Mouse (Mus musculus) limb, embryonic 13.5 days (tissue): Measurements from ENCODE around the gene Cdc37. TPM values are rescaled to one million over a fixed set of nuclear protein-coding genes. Genes with fewer than 3 reads are reported as not detected.
A peak's percentile ranks its signal among the peaks of the same experiment; 100 is the strongest.

Source experiments
- ATAC-seq: fragments of 200-750 bp; cut with Nextera tagmentation; 2 replicates; pipeline ENCODE4 v1.8.0; 2017; ENCODE audit warnings: low read depth, moderate number of reproducible peaks, moderate TSS enrichment; ENCODE audit not compliant: low FRiP score
- H3K27ac ChIP-seq: fragments of 300-500 bp; sonication (generic); 2 replicates; pipeline ENCODE4 v1.5.1; 2015; ENCODE audit warnings: inconsistent platforms, mild to moderate bottlenecking, moderate library complexity
- H3K27me3 ChIP-seq: fragments of 300-500 bp; sonication (generic); 2 replicates; pipeline ENCODE4 v1.6.1; 2015; ENCODE audit warnings: mild to moderate bottlenecking, inconsistent platforms
- H3K36me3 ChIP-seq: fragments of 300-500 bp; sonication (generic); 2 replicates; pipeline ENCODE4 v1.6.1; 2015; ENCODE audit warnings: inconsistent platforms, mild to moderate bottlenecking, moderate library complexity
- H3K4me1 ChIP-seq: fragments of 300-500 bp; sonication (generic); 2 replicates; pipeline ENCODE4 v1.6.1; 2015; ENCODE audit warnings: inconsistent platforms
- H3K4me2 ChIP-seq: fragments of 300-500 bp; sonication (generic); replicated peaks from 2 replicates; pipeline ENCODE4 v1.6.1; 2015; ENCODE audit warnings: inconsistent platforms, mild to moderate bottlenecking, moderate library complexity
- H3K4me3 ChIP-seq: fragments of 300-500 bp; sonication (generic); 2 replicates; pipeline ENCODE4 v1.5.1; 2015; ENCODE audit warnings: moderate library complexity, mild to moderate bottlenecking, inconsistent platforms
- H3K9ac ChIP-seq: fragments of 300-500 bp; sonication (generic); 2 replicates; pipeline ENCODE4 v1.6.1; 2015; ENCODE audit warnings: mild to moderate bottlenecking, inconsistent platforms
- H3K9me3 ChIP-seq: fragments of 300-500 bp; sonication (generic); 2 replicates; pipeline ENCODE4 v1.6.1; 2016; ENCODE audit warnings: inconsistent platforms
- WGBS: fragments of 180-500 bp; shearing (Covaris S2); methylation state at CpG from one replicate; pipeline ENCODE4 v1.1.7; 2015; 5-methylcytosine and 5-hydroxymethylcytosine counted together
- polyA plus RNA-seq: library from polyadenylated mRNA; unstranded; fragments of >200 nt; fragmentation: Nextera tagmentation; extraction: Ambion mirVana; gene quantifications from 2 replicates; pipeline ENCODE4 v1.2.1, GENCODE M21; 2015

Cdc37 gene
- polyA plus RNA-seq, 1 experiment from 2014 or later, result 320 TPM

DNA sequence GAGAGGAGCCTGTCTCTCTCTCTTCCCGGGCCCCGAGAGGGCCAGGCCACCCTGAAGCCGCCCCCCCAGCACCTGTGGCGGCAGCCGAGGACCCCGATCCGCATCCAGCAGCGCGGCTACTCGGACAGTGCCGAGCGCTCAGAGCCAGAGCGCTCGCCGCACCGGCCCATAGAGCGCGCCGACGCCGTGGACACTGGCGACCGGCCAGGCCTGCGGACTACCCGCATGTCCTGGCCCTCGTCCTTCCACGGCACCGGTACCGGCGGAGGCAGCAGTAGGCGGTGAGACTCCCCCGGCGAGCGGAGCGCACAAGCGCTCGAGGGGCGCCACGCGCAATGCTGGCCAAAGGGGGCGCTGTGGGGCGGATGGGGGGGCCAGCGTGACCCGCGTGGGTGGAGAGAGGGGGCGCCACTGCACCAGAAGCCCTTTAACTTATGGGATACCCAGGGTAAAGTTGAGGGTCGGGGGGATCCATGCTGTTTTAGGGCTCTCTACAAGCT is 16.2 kb upstream of the Cdc37 start:
- Histone ChIP-seq H3K4me3 (peak overlapping the region; percentile 57), H3K9me3 (no peaks in the 10 kb centered on the region), H3K4me2 (peak overlapping the region; percentile 92), H3K4me1 (peaks cover 55% of the 10 kb centered on the region), H3K27me3 (peaks cover 64% of the 10 kb centered on the region), H3K27ac (no peak overlapping the region), H3K36me3 (no peaks in the 10 kb centered on the region), H3K9ac (peak overlapping the region; percentile 62)
- WGBS, result under 1% methylated on average over 45 of the region's 47 CpGs
- ATAC-seq, result no peak

DNA sequence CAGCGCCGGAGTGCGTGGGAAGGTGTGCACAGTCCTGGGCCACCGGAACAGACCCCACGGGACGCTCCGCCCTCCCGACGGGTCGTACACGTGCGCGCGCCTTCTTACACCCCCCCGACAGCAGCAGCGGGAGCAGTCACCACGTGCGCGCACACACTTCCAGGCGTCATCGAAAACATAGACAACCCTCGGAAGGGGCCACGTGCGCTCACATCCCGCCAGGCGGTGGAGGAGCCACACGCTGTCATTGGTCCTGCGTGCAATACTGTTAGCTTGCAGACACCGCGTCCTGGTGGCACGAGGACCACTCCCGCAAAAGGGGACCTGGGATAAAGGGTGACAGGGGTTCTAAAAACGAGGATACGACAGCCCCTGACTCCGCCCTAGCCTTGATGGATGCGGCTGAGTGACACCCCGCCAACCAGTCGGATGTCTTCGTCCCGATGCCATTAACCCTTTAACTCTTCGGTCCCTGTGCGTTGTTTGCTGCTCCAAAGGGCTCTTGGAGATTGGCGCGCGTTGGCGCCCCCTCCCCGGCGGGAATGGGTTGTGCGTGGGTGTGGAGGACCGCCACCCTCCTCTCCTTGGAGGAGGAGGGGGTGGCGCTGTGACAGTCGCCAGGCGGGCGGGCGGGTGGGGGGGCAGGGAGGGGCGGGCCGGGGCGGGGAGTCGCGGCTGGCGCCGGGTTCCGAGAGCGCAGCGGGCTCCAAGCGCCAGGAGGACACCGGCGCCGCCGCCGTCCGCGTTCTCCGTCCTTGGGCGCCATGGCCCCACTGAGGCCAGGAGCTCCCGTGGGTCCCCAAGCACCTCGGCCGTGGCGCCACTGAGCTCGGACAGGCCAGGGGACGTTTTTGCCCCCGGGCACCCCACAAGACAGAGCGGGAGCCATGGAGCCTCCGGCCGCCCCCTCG is 15.5 kb upstream of the Cdc37 start, which contains the start of gene Pde4a:
Gene Pde4a, plus strand, starts transcription at position 674 of the 911 bp plus-strand sequence.
- Histone ChIP-seq H3K9ac (peak within 1 kb of the TSS; percentile 62), H3K9me3 (no peaks in the 10 kb centered on the region), H3K36me3 (no peaks in the 10 kb centered on the region), H3K4me1 (peaks cover 55% of the 10 kb centered on the region), H3K27ac (no peak within 1 kb of the TSS), H3K4me3 (peak within 1 kb of the TSS; percentile 57), H3K27me3 (peaks cover 71% of the 10 kb centered on the region), H3K4me2 (peak within 1 kb of the TSS; percentile 92)
- no peak for ATAC-seq
- 1% methylated on average over 75 of the region's 86 CpGs for WGBS

DNA sequence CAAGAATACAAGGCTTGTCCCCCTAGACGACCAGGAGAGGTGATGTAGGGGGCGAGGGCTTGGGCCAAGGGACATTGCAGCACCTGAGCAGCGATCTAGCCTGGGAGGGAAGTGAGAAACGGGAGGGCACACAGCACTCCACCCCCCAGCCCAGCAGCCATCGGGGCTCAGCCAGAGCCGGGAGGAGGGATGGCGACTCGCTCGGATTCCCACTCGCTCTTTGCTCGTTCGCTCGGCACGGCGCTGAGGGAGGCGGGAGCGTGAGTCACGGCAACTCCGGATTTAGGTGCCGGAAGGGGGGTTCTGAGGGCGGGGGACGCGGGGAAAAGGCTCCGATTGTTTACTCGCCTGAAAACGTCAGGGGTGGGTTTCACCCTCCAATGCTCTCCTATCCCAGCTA is 14.3 kb upstream of the Cdc37 start:
- peak overlapping the region; percentile 36; the same call in 1 of the 2 replicates for H3K9ac ChIP-seq
- H3K9me3 ChIP-seq, result no peaks in the 10 kb centered on the region
- peaks cover 55% of the 10 kb centered on the region for H3K4me1 ChIP-seq

DNA sequence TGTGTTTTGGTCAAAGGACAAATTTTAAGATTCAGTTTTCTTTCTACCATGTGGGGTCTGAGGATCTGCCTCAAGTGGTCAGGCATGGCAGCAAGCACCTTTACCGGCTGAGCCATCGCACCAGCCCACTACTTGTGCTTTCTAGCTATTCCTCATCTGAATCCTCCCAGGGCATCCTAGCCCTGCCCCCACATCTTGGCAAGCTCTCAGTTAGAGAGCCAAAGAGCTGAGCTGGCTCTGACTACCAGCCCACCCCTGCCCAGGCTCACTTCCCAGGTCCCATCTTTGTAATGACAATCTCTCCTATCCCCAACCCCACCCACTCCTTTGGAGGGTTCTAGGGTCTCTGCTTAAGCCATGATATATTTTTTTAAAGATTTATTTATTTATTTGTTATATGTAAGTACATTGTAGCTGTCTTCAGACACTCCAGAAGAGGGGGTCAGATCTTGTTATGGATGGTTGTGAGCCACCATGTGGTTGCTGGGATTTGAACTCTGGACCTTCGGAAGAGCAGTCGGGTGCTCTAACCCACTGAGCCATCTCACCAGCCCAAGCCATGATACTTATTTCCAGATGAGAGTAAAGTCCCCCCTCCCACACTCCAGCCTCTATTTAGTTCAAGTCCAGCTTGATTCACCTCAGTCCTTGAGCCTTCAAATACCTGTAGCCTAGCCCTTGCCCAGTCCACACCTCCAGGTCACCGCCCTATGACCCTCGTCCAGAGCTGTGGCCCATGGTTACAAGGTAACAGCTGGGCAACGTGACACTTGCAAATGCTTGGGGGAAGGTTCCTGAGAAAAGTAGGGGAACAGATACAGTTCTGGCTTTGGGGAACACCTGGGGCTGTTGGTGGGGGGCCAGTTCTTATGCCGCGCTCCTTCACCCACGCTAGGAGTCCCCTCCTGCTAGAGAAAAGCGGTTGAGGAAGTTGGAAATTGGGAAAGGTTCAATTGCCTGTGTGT is 13.6 kb upstream of the Cdc37 start:
- H3K4me2 ChIP-seq, result peak overlapping the region; percentile 92

More for the DNA sequence above, 14.3 kb upstream of the Cdc37 start:
- Histone ChIP-seq H3K4me2 (peak overlapping the region; percentile 92), H3K27me3 (peaks cover 72% of the 10 kb centered on the region), H3K36me3 (no peaks in the 10 kb centered on the region), H3K27ac (no peak overlapping the region), H3K4me3 (peak overlapping the region; percentile 57)
- under 1% methylated on average over 26 of the region's 26 CpGs for WGBS
- ATAC-seq, result no peak

DNA sequence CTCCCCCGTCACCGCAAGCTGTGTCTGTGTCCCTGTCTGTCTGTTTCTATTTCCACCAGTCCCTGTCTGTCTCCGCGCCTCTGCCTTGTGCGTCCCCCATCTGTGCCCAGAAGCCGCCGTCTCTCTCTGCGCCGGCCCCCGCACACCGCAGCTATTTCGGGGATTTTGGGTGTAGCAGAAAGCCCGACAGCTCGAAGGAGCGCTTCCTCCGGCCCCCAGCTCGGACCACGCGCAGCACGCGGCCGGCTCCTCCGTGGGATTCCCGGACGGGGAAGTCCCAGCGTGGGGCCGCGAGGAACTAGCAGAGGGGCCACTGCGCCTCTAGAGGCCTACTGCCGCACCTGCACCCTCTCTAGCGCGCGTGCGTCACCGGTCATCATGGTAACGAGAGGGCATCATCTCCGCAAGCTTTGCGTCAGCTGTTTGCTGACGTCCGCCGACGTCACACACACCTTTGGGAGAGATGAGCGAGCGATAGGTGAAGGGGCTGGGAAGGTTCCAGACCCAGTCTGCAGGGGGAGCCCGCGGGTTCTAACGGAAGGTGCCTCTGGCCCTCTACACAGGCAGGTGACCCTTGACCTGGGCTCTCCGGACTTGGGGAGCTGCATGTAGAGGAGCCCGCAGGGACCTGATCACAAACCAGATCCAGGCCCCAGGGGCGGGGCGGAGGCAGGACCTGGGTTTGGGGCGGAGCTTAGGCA is 11.6 kb upstream of the Cdc37 start:
- H3K4me1 ChIP-seq, result peaks cover 31% of the 10 kb centered on the region
- peaks cover 8% of the 10 kb centered on the region for H3K9me3 ChIP-seq
- no peak overlapping the region for H3K27ac ChIP-seq
- peak overlapping the region; percentile 57 for H3K4me3 ChIP-seq
- H3K36me3 ChIP-seq, result no peaks in the 10 kb centered on the region
- ATAC-seq, result peak; percentile 72
- peak overlapping the region; percentile 76 for H3K4me2 ChIP-seq
- WGBS, result 1% methylated on average over 51 of the region's 52 CpGs
- peaks cover 60% of the 10 kb centered on the region for H3K27me3 ChIP-seq
- H3K9ac ChIP-seq, result peak overlapping the region; percentile 77

More for the DNA sequence above, 13.6 kb upstream of the Cdc37 start:
- Histone ChIP-seq H3K4me3 (0 out of 2 replicates have a peak overlapping the region, but pooled peaks have one; percentile 57), H3K4me1 (peaks cover 48% of the 10 kb centered on the region), H3K9me3 (peaks cover 3% of the 10 kb centered on the region; the same call in 1 of the 2 replicates), H3K27ac (no peak overlapping the region), H3K36me3 (no peaks in the 10 kb centered on the region), H3K27me3 (peaks cover 72% of the 10 kb centered on the region), H3K9ac (no peak overlapping the region)
- 31% methylated on average over 11 of the region's 11 CpGs for WGBS
- no peak for ATAC-seq

DNA sequence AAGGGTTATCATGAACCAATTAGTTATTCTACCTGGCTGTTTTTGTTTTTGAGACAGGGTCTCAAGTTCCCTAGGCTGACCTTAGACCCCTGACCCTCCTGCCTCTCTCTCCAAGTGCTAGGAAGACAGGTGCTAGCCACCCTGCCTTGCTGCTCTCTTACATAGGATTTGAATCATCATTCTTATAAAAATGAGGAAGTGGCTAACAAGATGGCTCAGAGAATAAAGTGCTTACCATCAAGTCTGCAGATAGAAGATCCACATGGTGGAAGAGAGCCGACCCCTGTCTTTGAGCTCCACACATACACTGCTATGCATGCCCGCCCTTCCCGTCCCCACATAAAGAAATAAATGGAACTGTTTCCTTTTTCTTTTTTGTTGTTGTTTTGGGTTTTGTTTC is 5.0 kb upstream of the Cdc37 start:
- Histone ChIP-seq H3K27ac (no peak overlapping the region), H3K9me3 (peaks cover 8% of the 10 kb centered on the region), H3K4me3 (no peak overlapping the region), H3K27me3 (no peaks in the 10 kb centered on the region), H3K4me1 (peaks cover 26% of the 10 kb centered on the region), H3K4me2 (no peak overlapping the region), H3K9ac (no peak overlapping the region), H3K36me3 (no peaks in the 10 kb centered on the region)
- ATAC-seq, result no peak
- WGBS, result 86% methylated on average over 3 of the region's 3 CpGs

DNA sequence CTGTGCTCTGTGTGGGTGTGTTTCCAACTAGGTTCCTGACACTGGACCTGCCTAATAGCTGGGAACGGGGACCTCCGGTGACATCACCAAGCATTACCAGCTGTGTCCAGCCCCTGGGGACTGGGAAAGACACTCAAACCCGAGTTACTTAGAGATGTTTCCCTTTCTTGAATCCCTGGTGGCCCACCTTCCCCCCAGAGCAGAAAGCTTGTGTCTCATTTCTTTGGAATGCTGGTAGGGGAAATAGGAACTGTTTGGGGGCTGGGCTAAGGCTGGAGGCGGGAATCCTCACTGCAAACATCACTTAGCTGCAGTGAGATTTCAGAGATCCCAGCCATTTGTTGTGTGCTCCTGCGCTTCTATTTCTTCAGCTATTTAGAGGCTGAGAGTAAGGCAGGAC is 4.1 kb upstream of the Cdc37 start:
- ATAC-seq, result no peak
- WGBS, result 10% methylated on average over 5 of the region's 5 CpGs

DNA sequence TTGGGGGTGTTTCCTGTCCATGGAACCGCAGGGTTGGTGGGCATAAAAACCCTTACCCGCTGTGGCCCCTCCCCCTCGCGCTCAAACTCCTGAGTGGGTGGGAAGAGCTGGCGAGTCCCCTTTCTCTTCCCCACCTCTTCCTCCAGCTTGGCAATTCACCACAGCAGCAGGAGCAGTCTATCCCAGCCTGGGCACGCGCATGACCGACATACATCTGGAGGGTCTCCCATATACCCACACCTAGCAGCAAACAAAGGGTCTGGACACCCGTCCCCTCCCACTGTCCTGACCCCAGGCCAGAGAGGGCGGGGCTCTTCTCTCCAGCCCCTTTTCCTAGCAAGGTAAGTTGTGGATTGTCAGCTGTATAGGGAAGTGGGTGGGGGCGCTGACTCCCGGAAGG is 3.5 kb upstream of the Cdc37 start:
- no peak for ATAC-seq
- WGBS, result 4% methylated on average over 12 of the region's 12 CpGs

More for the DNA sequence above, 4.1 kb upstream of the Cdc37 start:
- Histone ChIP-seq H3K9me3 (peaks cover 8% of the 10 kb centered on the region), H3K27ac (peak overlapping the region; percentile 48; the same call in 1 of the 2 replicates), H3K9ac (peak overlapping the region; percentile 59), H3K4me1 (peaks cover 30% of the 10 kb centered on the region), H3K27me3 (no peaks in the 10 kb centered on the region), H3K36me3 (no peaks in the 10 kb centered on the region), H3K4me3 (peak overlapping the region; percentile 44), H3K4me2 (peak overlapping the region; percentile 81)

DNA sequence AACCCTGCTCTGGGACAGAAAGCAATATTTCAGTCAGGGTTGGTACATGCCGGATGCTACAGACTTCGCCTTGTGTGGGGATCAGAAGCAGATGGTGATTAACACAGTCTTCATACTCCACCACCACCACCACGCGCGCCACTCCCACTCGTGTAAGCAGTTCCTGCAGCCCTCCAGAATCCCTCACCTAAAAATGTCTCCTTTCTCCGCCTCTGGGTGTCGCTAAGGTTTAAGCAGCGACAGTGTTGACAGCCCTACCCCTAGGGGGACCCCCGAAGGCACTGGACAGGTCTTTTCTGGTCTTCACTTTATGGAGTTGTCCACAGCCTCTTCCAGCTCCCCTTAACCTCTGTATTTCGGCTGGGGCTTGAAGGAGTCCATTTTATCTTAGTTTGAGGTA is 2.9 kb upstream of the Cdc37 start:
- WGBS, result 4% methylated on average over 11 of the region's 11 CpGs

More for the DNA sequence above, 3.5 kb upstream of the Cdc37 start:
- Histone ChIP-seq H3K36me3 (no peaks in the 10 kb centered on the region), H3K4me1 (peaks cover 35% of the 10 kb centered on the region), H3K27ac (peak overlapping the region; percentile 48; the same call in 1 of the 2 replicates), H3K4me3 (peak overlapping the region; percentile 44), H3K9me3 (peaks cover 6% of the 10 kb centered on the region), H3K27me3 (no peaks in the 10 kb centered on the region), H3K9ac (peak overlapping the region; percentile 59), H3K4me2 (peak overlapping the region; percentile 81)

DNA sequence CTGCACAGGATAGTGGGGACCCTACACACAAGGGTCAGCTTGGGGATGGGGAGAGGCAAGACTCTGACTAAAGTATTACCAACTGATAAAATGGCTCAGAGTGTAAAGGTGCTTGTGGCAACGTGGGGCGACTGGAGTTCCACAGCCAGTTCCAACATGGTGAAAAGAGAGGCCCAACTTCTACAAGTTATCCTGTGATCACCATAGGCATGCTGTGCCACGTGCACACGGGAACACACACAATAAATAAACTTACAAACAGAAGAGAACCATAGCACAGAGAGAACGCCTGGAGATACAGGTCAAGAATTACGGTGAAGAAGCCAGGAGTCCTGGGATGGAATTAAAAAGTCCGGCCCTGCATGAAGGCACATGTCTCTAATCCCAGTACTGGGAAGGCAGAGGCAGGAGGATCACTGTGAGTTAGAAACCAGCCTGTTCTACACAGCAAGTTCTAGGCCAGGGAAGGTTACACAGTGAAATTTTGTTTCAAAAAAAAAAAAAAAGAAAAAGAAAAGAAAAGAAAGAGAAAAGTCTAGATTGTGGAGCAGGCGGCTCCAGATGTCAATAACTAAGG is 617 bp downstream of the Cdc37 start:
- Histone ChIP-seq H3K4me1 (peaks cover 55% of the 10 kb centered on the region), H3K9me3 (no peaks in the 10 kb centered on the region), H3K27ac (peak overlapping the region; percentile 85), H3K4me2 (peak overlapping the region; percentile 96), H3K9ac (peak overlapping the region; percentile 87), H3K4me3 (peak overlapping the region; percentile 82), H3K27me3 (no peaks in the 10 kb centered on the region), H3K36me3 (peaks cover 30% of the 10 kb centered on the region)
- no peak for ATAC-seq
- 11% methylated on average over 8 of the region's 8 CpGs for WGBS

More for the DNA sequence above, 2.9 kb upstream of the Cdc37 start:
- peak overlapping the region; percentile 48; the same call in 1 of the 2 replicates for H3K27ac ChIP-seq
- H3K4me3 ChIP-seq, result peak overlapping the region; percentile 44
- no peak for ATAC-seq
- H3K27me3 ChIP-seq, result no peaks in the 10 kb centered on the region
- H3K9me3 ChIP-seq, result no peaks in the 10 kb centered on the region; the same call in 1 of the 2 replicates
- H3K36me3 ChIP-seq, result no peaks in the 10 kb centered on the region
- peak overlapping the region; percentile 81 for H3K4me2 ChIP-seq
- H3K4me1 ChIP-seq, result peaks cover 41% of the 10 kb centered on the region
- H3K9ac ChIP-seq, result peak overlapping the region; percentile 59

DNA sequence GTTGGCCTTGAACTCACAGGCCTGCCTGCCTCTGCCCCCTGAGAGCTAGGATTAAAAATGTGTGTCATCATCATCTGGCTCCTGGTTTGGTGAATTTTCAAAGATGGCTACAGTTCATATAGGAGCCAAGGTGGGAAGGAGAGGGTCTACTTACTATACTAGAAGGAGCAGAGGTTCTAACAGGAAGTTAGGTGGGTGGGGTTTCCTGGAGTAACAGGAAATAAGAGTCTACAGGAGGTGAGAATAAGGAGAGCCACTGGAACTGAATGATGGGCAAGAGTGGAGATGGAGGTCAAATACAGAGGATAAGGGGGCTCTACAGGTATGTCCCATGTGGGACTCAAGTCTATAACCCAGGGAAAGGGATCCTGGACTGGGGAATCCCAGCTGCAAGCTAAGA is 1.4 kb downstream of the Cdc37 start:
- H3K27ac ChIP-seq, result no peak overlapping the region
- H3K4me2 ChIP-seq, result peak overlapping the region; percentile 96
- no peaks in the 10 kb centered on the region for H3K27me3 ChIP-seq
- no peak for ATAC-seq
- H3K36me3 ChIP-seq, result peaks cover 37% of the 10 kb centered on the region
- H3K9me3 ChIP-seq, result no peaks in the 10 kb centered on the region
- peaks cover 47% of the 10 kb centered on the region for H3K4me1 ChIP-seq
- H3K4me3 ChIP-seq, result peak overlapping the region; percentile 82
- H3K9ac ChIP-seq, result peak overlapping the region; percentile 87
